Mouse (Mus musculus): ENCODE data around the gene Secisbp2l. TPM values are rescaled to one million over a fixed set of nuclear protein-coding genes. Genes with fewer than 3 reads are reported as not detected.

Gene Secisbp2l
- polyA plus RNA-seq (2014; fragmentation: Nextera tagmentation; extraction: Ambion mirVana) = 25.1 and 32.0 TPM in 2 replicates

GRCm38 (mm10) chr2:125782719-125783109 lies at the start of gene Secisbp2l:
Secisbp2l (minus strand) TSS chr2:125782870.
- 0% methylated on average over 28 of the region's 28 CpGs for WGBS

DNA sequence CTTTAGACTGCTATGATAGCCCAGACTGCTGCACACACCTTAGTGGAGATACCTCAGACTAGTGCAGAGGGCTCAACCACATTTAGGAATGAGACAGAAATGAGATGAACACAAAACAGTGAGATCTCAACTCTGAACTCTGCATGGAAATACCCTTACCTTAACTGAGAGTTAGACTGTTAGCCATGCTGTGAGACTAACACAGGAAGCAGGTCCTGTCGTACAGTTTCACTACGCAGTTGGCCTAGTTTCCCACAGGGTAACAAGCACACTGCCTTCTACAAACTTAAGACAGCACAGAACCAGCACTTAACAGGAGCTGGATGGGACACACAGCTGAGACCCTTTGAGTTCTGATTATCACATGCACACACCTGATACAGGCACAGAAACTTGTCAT lies 47.3 kb upstream of the Secisbp2l start:
- Histone ChIP-seq H3K4me1 (ENCODE audit: control insufficient read depth, insufficient read depth, low read length) (no peaks in the 10 kb centered on the region), H3K9me3 (replicated peaks; ENCODE audit: control insufficient read depth, low read length) (no peaks in the 10 kb centered on the region), H3K4me2 (ENCODE audit: low read length) (no peak overlapping the region), H3K36me3 (ENCODE audit: control insufficient read depth, insufficient read depth, low read length) (peaks cover 50% of the 10 kb centered on the region), H3K27ac (ENCODE audit: low read depth, low read length) (no peak overlapping the region), H3K9ac (ENCODE audit: low read length) (no peak overlapping the region), H3K27me3 (replicated peaks; ENCODE audit: control insufficient read depth, insufficient read depth, low read length) (no peaks in the 10 kb centered on the region), H3K4me3 (ENCODE audit: low read depth, low read length) (no peak overlapping the region)
- WGBS = 97% methylated on average over 2 of the region's 2 CpGs
- DNase-seq (ENCODE audit: low spot score) = no peak
- no peak for ATAC-seq

More at GRCm38 (mm10) chr2:125782719-125783109, at the start of gene Secisbp2l:
- Histone ChIP-seq H3K4me1 (ENCODE audit: control insufficient read depth, insufficient read depth, low read length) (peaks cover 8% of the 10 kb centered on the region), H3K36me3 (ENCODE audit: control insufficient read depth, insufficient read depth, low read length) (no peaks in the 10 kb centered on the region), H3K27me3 (replicated peaks; ENCODE audit: control insufficient read depth, insufficient read depth, low read length) (no peaks in the 10 kb centered on the region), H3K27ac (ENCODE audit: low read depth, low read length) (peak within 1 kb of the TSS; percentile 71), H3K4me3 (ENCODE audit: low read depth, low read length) (peak within 1 kb of the TSS; percentile 80), H3K9me3 (replicated peaks; ENCODE audit: control insufficient read depth, low read length) (no peaks in the 10 kb centered on the region), H3K9ac (ENCODE audit: low read length) (peak within 1 kb of the TSS; percentile 93), H3K4me2 (ENCODE audit: low read length) (peak within 1 kb of the TSS; percentile 77)
- peak; percentile 98 for ATAC-seq
- peak; percentile 88 for DNase-seq (ENCODE audit: low spot score)

GRCm38 (mm10) chr2:125827898-125828297 lies 45.2 kb upstream of the Secisbp2l start:
- Histone ChIP-seq H3K27ac (ENCODE audit: low read depth, low read length) (no peak overlapping the region), H3K27me3 (replicated peaks; ENCODE audit: control insufficient read depth, insufficient read depth, low read length) (no peaks in the 10 kb centered on the region), H3K4me1 (ENCODE audit: control insufficient read depth, insufficient read depth, low read length) (no peaks in the 10 kb centered on the region), H3K4me2 (ENCODE audit: low read length) (no peak overlapping the region), H3K4me3 (ENCODE audit: low read depth, low read length) (no peak overlapping the region), H3K36me3 (ENCODE audit: control insufficient read depth, insufficient read depth, low read length) (peaks cover 31% of the 10 kb centered on the region), H3K9ac (ENCODE audit: low read length) (no peak overlapping the region), H3K9me3 (replicated peaks; ENCODE audit: control insufficient read depth, low read length) (no peaks in the 10 kb centered on the region)
- WGBS = 87% methylated on average over 4 of the region's 4 CpGs
- DNase-seq (ENCODE audit: low spot score) (no peak), ATAC-seq (no peak)

GRCm38 (mm10) chr2:125826201-125826600 lies 43.5 kb upstream of the Secisbp2l start:
- H3K4me2 ChIP-seq (ENCODE audit: low read length) = no peak overlapping the region
- H3K9me3 ChIP-seq (replicated peaks; ENCODE audit: control insufficient read depth, low read length) = no peaks in the 10 kb centered on the region
- no peak overlapping the region for H3K27ac ChIP-seq (ENCODE audit: low read depth, low read length)
- ATAC-seq (no peak), DNase-seq (ENCODE audit: low spot score) (no peak)
- no peaks in the 10 kb centered on the region for H3K4me1 ChIP-seq (ENCODE audit: control insufficient read depth, insufficient read depth, low read length)
- no peak overlapping the region for H3K4me3 ChIP-seq (ENCODE audit: low read depth, low read length)
- no peak overlapping the region for H3K9ac ChIP-seq (ENCODE audit: low read length)
- 20% methylated on average over 4 of the region's 4 CpGs for WGBS
- no peaks in the 10 kb centered on the region for H3K27me3 ChIP-seq (replicated peaks; ENCODE audit: control insufficient read depth, insufficient read depth, low read length)
- H3K36me3 ChIP-seq (ENCODE audit: control insufficient read depth, insufficient read depth, low read length) = peaks cover 15% of the 10 kb centered on the region

DNA sequence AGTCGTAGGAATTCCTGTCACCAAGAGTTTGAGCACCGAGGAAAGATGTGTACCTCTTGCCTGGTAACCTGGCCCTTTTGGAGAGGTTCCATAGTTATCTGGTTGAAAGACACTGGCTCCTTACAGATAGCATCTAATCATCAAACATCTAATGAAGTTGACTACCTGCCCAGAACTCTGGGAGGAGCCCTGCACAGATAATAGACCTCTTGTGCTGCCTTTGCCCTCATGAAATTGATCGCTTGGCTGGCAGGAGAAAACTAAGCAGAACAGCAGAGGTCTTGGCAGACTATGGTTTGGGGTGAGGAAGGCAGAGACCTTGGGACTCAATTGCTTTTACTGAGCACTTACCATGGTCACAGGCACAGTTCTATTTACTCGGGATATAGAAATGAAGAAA lies 37.7 kb upstream of the Secisbp2l start:
- no peak overlapping the region for H3K27ac ChIP-seq (ENCODE audit: low read depth, low read length)
- H3K27me3 ChIP-seq (replicated peaks; ENCODE audit: control insufficient read depth, insufficient read depth, low read length) = no peaks in the 10 kb centered on the region
- H3K36me3 ChIP-seq (ENCODE audit: control insufficient read depth, insufficient read depth, low read length) = no peaks in the 10 kb centered on the region
- 86% methylated on average over 4 of the region's 4 CpGs for WGBS
- no peak overlapping the region for H3K4me3 ChIP-seq (ENCODE audit: low read depth, low read length)
- H3K4me1 ChIP-seq (ENCODE audit: control insufficient read depth, insufficient read depth, low read length) = no peaks in the 10 kb centered on the region
- ATAC-seq (no peak), DNase-seq (ENCODE audit: low spot score) (no peak)
- no peaks in the 10 kb centered on the region for H3K9me3 ChIP-seq (replicated peaks; ENCODE audit: control insufficient read depth, low read length)
- H3K9ac ChIP-seq (ENCODE audit: low read length) = no peak overlapping the region
- H3K4me2 ChIP-seq (ENCODE audit: low read length) = no peak overlapping the region

- H3K27me3 ChIP-seq (replicated peaks; ENCODE audit: control insufficient read depth, insufficient read depth, low read length) = no peaks in the 10 kb centered on the region
- H3K4me1 ChIP-seq (ENCODE audit: control insufficient read depth, insufficient read depth, low read length) = no peaks in the 10 kb centered on the region
- WGBS = 78% methylated on average over 9 of the region's 9 CpGs
- no peaks in the 10 kb centered on the region for H3K36me3 ChIP-seq (ENCODE audit: control insufficient read depth, insufficient read depth, low read length)
- no peak overlapping the region for H3K4me3 ChIP-seq (ENCODE audit: low read depth, low read length)
- no peak for ATAC-seq
- no peak overlapping the region for H3K4me2 ChIP-seq (ENCODE audit: low read length)
- DNase-seq (ENCODE audit: low spot score) = no peak
- H3K27ac ChIP-seq (ENCODE audit: low read depth, low read length) = no peak overlapping the region
- H3K9me3 ChIP-seq (replicated peaks; ENCODE audit: control insufficient read depth, low read length) = no peaks in the 10 kb centered on the region
- H3K9ac ChIP-seq (ENCODE audit: low read length) = no peak overlapping the region
Observed at GRCm38 (mm10) chr2:125813972-125814595, 31.4 kb upstream of the Secisbp2l start.

GRCm38 (mm10) chr2:125811332-125811731 lies 28.7 kb upstream of the Secisbp2l start:
- Histone ChIP-seq H3K27ac (ENCODE audit: low read depth, low read length) (no peak overlapping the region), H3K4me3 (ENCODE audit: low read depth, low read length) (no peak overlapping the region), H3K27me3 (replicated peaks; ENCODE audit: control insufficient read depth, insufficient read depth, low read length) (no peaks in the 10 kb centered on the region), H3K4me1 (ENCODE audit: control insufficient read depth, insufficient read depth, low read length) (no peaks in the 10 kb centered on the region), H3K9ac (ENCODE audit: low read length) (no peak overlapping the region), H3K4me2 (ENCODE audit: low read length) (no peak overlapping the region), H3K36me3 (ENCODE audit: control insufficient read depth, insufficient read depth, low read length) (no peaks in the 10 kb centered on the region), H3K9me3 (replicated peaks; ENCODE audit: control insufficient read depth, low read length) (no peaks in the 10 kb centered on the region)
- WGBS = 93% methylated on average over 2 of the region's 2 CpGs
- DNase-seq (ENCODE audit: low spot score) (no peak), ATAC-seq (no peak)

- Histone ChIP-seq H3K27ac (ENCODE audit: low read depth, low read length) (no peak overlapping the region), H3K4me1 (ENCODE audit: control insufficient read depth, insufficient read depth, low read length) (no peaks in the 10 kb centered on the region), H3K4me3 (ENCODE audit: low read depth, low read length) (no peak overlapping the region), H3K4me2 (ENCODE audit: low read length) (no peak overlapping the region), H3K9ac (ENCODE audit: low read length) (no peak overlapping the region), H3K36me3 (ENCODE audit: control insufficient read depth, insufficient read depth, low read length) (no peaks in the 10 kb centered on the region), H3K9me3 (replicated peaks; ENCODE audit: control insufficient read depth, low read length) (no peaks in the 10 kb centered on the region), H3K27me3 (replicated peaks; ENCODE audit: control insufficient read depth, insufficient read depth, low read length) (no peaks in the 10 kb centered on the region)
- 54% methylated on average over 7 of the region's 7 CpGs for WGBS
- DNase-seq (ENCODE audit: low spot score) = no peak
- ATAC-seq = no peak
Observed at GRCm38 (mm10) chr2:125809551-125809950, 26.9 kb upstream of the Secisbp2l start.

- H3K36me3 ChIP-seq (ENCODE audit: control insufficient read depth, insufficient read depth, low read length) = no peaks in the 10 kb centered on the region
- no peak overlapping the region for H3K4me2 ChIP-seq (ENCODE audit: low read length)
- H3K27me3 ChIP-seq (replicated peaks; ENCODE audit: control insufficient read depth, insufficient read depth, low read length) = no peaks in the 10 kb centered on the region
- H3K4me1 ChIP-seq (ENCODE audit: control insufficient read depth, insufficient read depth, low read length) = no peaks in the 10 kb centered on the region
- WGBS = 52% methylated on average over 1 of the region's 1 CpGs
- no peaks in the 10 kb centered on the region for H3K9me3 ChIP-seq (replicated peaks; ENCODE audit: control insufficient read depth, low read length)
- DNase-seq (ENCODE audit: low spot score) (no peak), ATAC-seq (no peak)
- H3K9ac ChIP-seq (ENCODE audit: low read length) = no peak overlapping the region
- no peak overlapping the region for H3K27ac ChIP-seq (ENCODE audit: low read depth, low read length)
- no peak overlapping the region for H3K4me3 ChIP-seq (ENCODE audit: low read depth, low read length)
Observed at GRCm38 (mm10) chr2:125805826-125806225, 23.2 kb upstream of the Secisbp2l start.
